Mouse (Mus musculus) testis, adult 2 months (tissue): ENCODE measurements around the gene Dgat2. TPM values are rescaled to one million over a fixed set of nuclear protein-coding genes. Genes with fewer than 3 reads are reported as not detected.
A peak's percentile ranks its signal among the peaks of the same experiment; 100 is the strongest.

Source experiments
- H3K27ac ChIP-seq: fragments of 200-500 bp; 2 replicates; pipeline ENCODE4 v1.5.1; 2012; ENCODE audit warnings: low read depth, low read length; ENCODE audit not compliant: control insufficient read depth, insufficient read depth
- H3K27me3 ChIP-seq: fragments of 200-500 bp; 2 replicates; pipeline ENCODE4 v1.6.1; 2012; ENCODE audit warnings: mild to moderate bottlenecking, low read length, moderate library complexity; ENCODE audit not compliant: control insufficient read depth, insufficient read depth
- H3K36me3 ChIP-seq: fragments of 200-500 bp; 2 replicates; pipeline ENCODE4 v1.6.1; 2012; ENCODE audit warnings: mild to moderate bottlenecking, low read length; ENCODE audit not compliant: control insufficient read depth, insufficient read depth
- H3K4me1 ChIP-seq: fragments of 200-500 bp; 2 replicates; pipeline ENCODE4 v1.6.1; 2012; ENCODE audit warnings: low read length; ENCODE audit not compliant: control insufficient read depth, insufficient read depth
- H3K4me3 ChIP-seq: fragments of 200-500 bp; 2 replicates; pipeline ENCODE4 v1.5.1; 2012; ENCODE audit warnings: low read depth, mild to moderate bottlenecking, low read length, moderate library complexity, mixed read lengths; ENCODE audit not compliant: control insufficient read depth
- CTCF ChIP-seq: fragments of 200-500 bp; IDR thresholded peaks from 2 replicates; pipeline ENCODE4 v1.5.1; 2012; ENCODE audit warnings: low read depth, mild to moderate bottlenecking, inconsistent platforms, low read length, moderate library complexity; ENCODE audit not compliant: control insufficient read depth, insufficient read depth, insufficient replicate concordance
- POLR2A ChIP-seq: fragments of 200-500 bp; IDR thresholded peaks from 2 replicates; pipeline ENCODE4 v1.6.1; 2012; ENCODE audit warnings: low read depth, mild to moderate bottlenecking, inconsistent platforms, low read length, moderate library complexity; ENCODE audit not compliant: control insufficient read depth
- polyA plus RNA-seq: library from polyadenylated mRNA; depleted of rRNA; stranded (reverse); fragments of >200 nt; gene quantifications from 2 replicates; pipeline ENCODE4 v1.2.3, GENCODE M21; 2012

Dgat2 gene
- polyA plus RNA-seq, 1 experiment, result 315 TPM

GRCm38 (mm10) chr7:99179271-99179670, 3.2 kb downstream of the Dgat2 start:
- Histone ChIP-seq H3K36me3 (no peaks in the 10 kb centered on the region), H3K27me3 (no peaks in the 10 kb centered on the region), H3K4me1 (peaks cover 5% of the 10 kb centered on the region), H3K27ac (no peak overlapping the region), H3K4me3 (peak overlapping the region; percentile 80)
- TF ChIP-seq POLR2A (no peak), CTCF (no peak)

GRCm38 (mm10) chr7:99177386-99177785, 5.1 kb downstream of the Dgat2 start:
- peak; percentile 12; the same call in 1 of the 2 replicates for TF ChIP-seq POLR2A
- no peak for TF ChIP-seq CTCF
- peak overlapping the region; percentile 41 for H3K4me3 ChIP-seq
- no peaks in the 10 kb centered on the region for H3K27me3 ChIP-seq
- H3K4me1 ChIP-seq, result peaks cover 5% of the 10 kb centered on the region
- H3K27ac ChIP-seq, result peak overlapping the region; percentile 2; the same call in 1 of the 2 replicates
- no peaks in the 10 kb centered on the region for H3K36me3 ChIP-seq

GRCm38 (mm10) chr7:99175666-99176065, 6.9 kb downstream of the Dgat2 start:
- Histone ChIP-seq H3K4me1 (no peaks in the 10 kb centered on the region; the same call in 1 of the 2 replicates), H3K4me3 (no peak overlapping the region), H3K36me3 (no peaks in the 10 kb centered on the region), H3K27ac (no peak overlapping the region), H3K27me3 (no peaks in the 10 kb centered on the region)
- no peak for TF ChIP-seq CTCF
- no peak for TF ChIP-seq POLR2A

- no peaks in the 10 kb centered on the region for H3K36me3 ChIP-seq
- H3K27me3 ChIP-seq, result no peaks in the 10 kb centered on the region
- H3K4me1 ChIP-seq, result no peaks in the 10 kb centered on the region; the same call in 1 of the 2 replicates
- no peak for TF ChIP-seq CTCF
- no peak for TF ChIP-seq POLR2A
- no peak overlapping the region for H3K27ac ChIP-seq
- no peak overlapping the region for H3K4me3 ChIP-seq
Measured at GRCm38 (mm10) chr7:99175118-99175517, 7.4 kb downstream of the Dgat2 start.

GRCm38 (mm10) chr7:99174006-99174405, 8.5 kb downstream of the Dgat2 start:
- Histone ChIP-seq H3K36me3 (no peaks in the 10 kb centered on the region), H3K4me1 (no peaks in the 10 kb centered on the region; the same call in 1 of the 2 replicates), H3K4me3 (no peak overlapping the region), H3K27ac (no peak overlapping the region), H3K27me3 (no peaks in the 10 kb centered on the region)
- TF ChIP-seq CTCF, result no peak
- no peak for TF ChIP-seq POLR2A

- no peaks in the 10 kb centered on the region for H3K36me3 ChIP-seq
- H3K4me1 ChIP-seq, result no peaks in the 10 kb centered on the region; the same call in 1 of the 2 replicates
- no peak for TF ChIP-seq CTCF
- TF ChIP-seq POLR2A, result no peak
- no peaks in the 10 kb centered on the region for H3K27me3 ChIP-seq
- H3K4me3 ChIP-seq, result no peak overlapping the region
- H3K27ac ChIP-seq, result no peak overlapping the region
Measured at GRCm38 (mm10) chr7:99172898-99173297, 9.6 kb downstream of the Dgat2 start.

GRCm38 (mm10) chr7:99171730-99172463, 10.6 kb downstream of the Dgat2 start:
- TF ChIP-seq CTCF (no peak), POLR2A (no peak)
- Histone ChIP-seq H3K4me3 (no peak overlapping the region), H3K27ac (no peak overlapping the region), H3K27me3 (no peaks in the 10 kb centered on the region), H3K36me3 (no peaks in the 10 kb centered on the region), H3K4me1 (no peaks in the 10 kb centered on the region; the same call in 1 of the 2 replicates)
